Mouse (Mus musculus): Measurements from ENCODE around the gene Aatk. TPM values are rescaled to one million over a fixed set of nuclear protein-coding genes. Genes with fewer than 3 reads are reported as not detected.

Aatk gene
- polyA plus RNA-seq, 2 experiments = 0.13 to 0.45 TPM

GRCm38 (mm10) chr11:120041191-120042123, 5.5 kb downstream of the Aatk start:
- peak; percentile 63 for ATAC-seq (ENCODE audit: insufficient read depth)
- Histone ChIP-seq H3K27me3 (ENCODE audit: control insufficient read depth, insufficient read depth, low read length) (peaks cover 10% of the 10 kb centered on the region), H3K4me1 (replicated peaks; ENCODE audit: control insufficient read depth in 2 of 2, insufficient read depth in 2 of 2, low read length in 1 of 2) (no peaks in the 10 kb centered on the region), H3K9ac (replicated peaks) (no peak overlapping the region), H3K4me3 (ENCODE audit: insufficient read depth in 1 of 2, low read depth in 2 of 2, low read length in 2 of 2) (no peak overlapping the region), H3K4me2 (ENCODE audit: low read depth) (peak overlapping the region; percentile 11; the same call in 1 of the 2 replicates), H3K36me3 (replicated peaks; ENCODE audit: control insufficient read depth, insufficient read depth, low read depth) (no peaks in the 10 kb centered on the region), H3K27ac (no peak overlapping the region), H3K9me3 (ENCODE audit: control insufficient read depth, low read length) (no peaks in the 10 kb centered on the region)
- WGBS (ENCODE audit: insufficient replicate concordance) = 34% methylated on average over 13 of the region's 13 CpGs
- TF ChIP-seq EP300 (IDR thresholded peaks at IDR 0.05; ENCODE audit: low read depth) = no peak
- no peak for TF ChIP-seq CTCF (IDR thresholded peaks at IDR 0.05; ENCODE audit: low read depth)
- peak in 1 of 3 experiments; percentile 25 for DNase-seq (ENCODE audit: low read depth in 3 of 3, low spot score in 3 of 3)

GRCm38 (mm10) chr11:120040440-120040839, 6.5 kb downstream of the Aatk start:
- ATAC-seq (ENCODE audit: insufficient read depth) = no peak
- H3K4me1 ChIP-seq (replicated peaks; ENCODE audit: control insufficient read depth in 2 of 2, insufficient read depth in 2 of 2, low read length in 1 of 2) = no peaks in the 10 kb centered on the region
- no peaks in the 10 kb centered on the region for H3K36me3 ChIP-seq (replicated peaks; ENCODE audit: control insufficient read depth, insufficient read depth, low read depth)
- H3K9me3 ChIP-seq (ENCODE audit: control insufficient read depth, low read length) = no peaks in the 10 kb centered on the region
- H3K9ac ChIP-seq (replicated peaks) = no peak overlapping the region
- H3K27ac ChIP-seq = no peak overlapping the region
- no peaks in the 10 kb centered on the region for H3K27me3 ChIP-seq (ENCODE audit: control insufficient read depth, insufficient read depth, low read length)
- H3K4me3 ChIP-seq (ENCODE audit: insufficient read depth in 1 of 2, low read depth in 2 of 2, low read length in 2 of 2) = no peak overlapping the region
- TF ChIP-seq CTCF (IDR thresholded peaks at IDR 0.05; ENCODE audit: low read depth) (no peak), EP300 (IDR thresholded peaks at IDR 0.05; ENCODE audit: low read depth) (no peak)
- H3K4me2 ChIP-seq (ENCODE audit: low read depth) = no peak overlapping the region
- DNase-seq (ENCODE audit: low read depth in 3 of 3, low spot score in 3 of 3) = no peak
- 29% methylated on average over 8 of the region's 8 CpGs for WGBS (ENCODE audit: insufficient replicate concordance)

- H3K9ac ChIP-seq (replicated peaks) = no peak overlapping the region
- no peaks in the 10 kb centered on the region for H3K36me3 ChIP-seq (replicated peaks; ENCODE audit: control insufficient read depth, insufficient read depth, low read depth)
- TF ChIP-seq CTCF (IDR thresholded peaks at IDR 0.05; ENCODE audit: low read depth) (no peak), EP300 (IDR thresholded peaks at IDR 0.05; ENCODE audit: low read depth) (no peak)
- WGBS (ENCODE audit: insufficient replicate concordance) = 16% methylated on average over 4 of the region's 4 CpGs
- H3K27ac ChIP-seq = no peak overlapping the region
- ATAC-seq (ENCODE audit: insufficient read depth) (no peak), DNase-seq (ENCODE audit: low read depth in 3 of 3, low spot score in 3 of 3) (no peak)
- no peaks in the 10 kb centered on the region for H3K4me1 ChIP-seq (replicated peaks; ENCODE audit: control insufficient read depth in 2 of 2, insufficient read depth in 2 of 2, low read length in 1 of 2)
- no peak overlapping the region for H3K4me3 ChIP-seq (ENCODE audit: insufficient read depth in 1 of 2, low read depth in 2 of 2, low read length in 2 of 2)
- H3K4me2 ChIP-seq (ENCODE audit: low read depth) = no peak overlapping the region
- no peaks in the 10 kb centered on the region for H3K27me3 ChIP-seq (ENCODE audit: control insufficient read depth, insufficient read depth, low read length)
- no peaks in the 10 kb centered on the region for H3K9me3 ChIP-seq (ENCODE audit: control insufficient read depth, low read length)
Measured at GRCm38 (mm10) chr11:120039581-120039980, 7.4 kb downstream of the Aatk start.

- ATAC-seq (ENCODE audit: insufficient read depth) = no peak
- Histone ChIP-seq H3K36me3 (replicated peaks; ENCODE audit: control insufficient read depth, insufficient read depth, low read depth) (no peaks in the 10 kb centered on the region), H3K4me2 (ENCODE audit: low read depth) (no peak overlapping the region), H3K9ac (replicated peaks) (no peak overlapping the region), H3K27ac (no peak overlapping the region), H3K4me1 (replicated peaks; ENCODE audit: control insufficient read depth in 2 of 2, insufficient read depth in 2 of 2, low read length in 1 of 2) (no peaks in the 10 kb centered on the region), H3K27me3 (ENCODE audit: control insufficient read depth, insufficient read depth, low read length) (no peaks in the 10 kb centered on the region), H3K4me3 (ENCODE audit: insufficient read depth in 1 of 2, low read depth in 2 of 2, low read length in 2 of 2) (no peak overlapping the region), H3K9me3 (ENCODE audit: control insufficient read depth, low read length) (no peaks in the 10 kb centered on the region)
- 36% methylated on average over 5 of the region's 5 CpGs for WGBS (ENCODE audit: insufficient replicate concordance)
- TF ChIP-seq EP300 (IDR thresholded peaks at IDR 0.05; ENCODE audit: low read depth) = no peak
- no peak for TF ChIP-seq CTCF (IDR thresholded peaks at IDR 0.05; ENCODE audit: low read depth)
- DNase-seq (ENCODE audit: low read depth in 3 of 3, low spot score in 3 of 3) = no peak
Measured at GRCm38 (mm10) chr11:120034762-120035161, 12.2 kb downstream of the Aatk start.

GRCm38 (mm10) chr11:120034306-120034705, 12.7 kb downstream of the Aatk start:
- Histone ChIP-seq H3K9me3 (ENCODE audit: control insufficient read depth, low read length) (no peaks in the 10 kb centered on the region), H3K4me2 (ENCODE audit: low read depth) (no peak overlapping the region), H3K36me3 (replicated peaks; ENCODE audit: control insufficient read depth, insufficient read depth, low read depth) (no peaks in the 10 kb centered on the region), H3K27ac (no peak overlapping the region), H3K27me3 (ENCODE audit: control insufficient read depth, insufficient read depth, low read length) (no peaks in the 10 kb centered on the region), H3K4me1 (replicated peaks; ENCODE audit: control insufficient read depth in 2 of 2, insufficient read depth in 2 of 2, low read length in 1 of 2) (0 out of 4 replicates have a peak, but pooled peaks cover 0 to 2% of the 10 kb centered on the region in 2 experiments), H3K4me3 (ENCODE audit: insufficient read depth in 1 of 2, low read depth in 2 of 2, low read length in 2 of 2) (no peak overlapping the region), H3K9ac (replicated peaks) (no peak overlapping the region)
- WGBS (ENCODE audit: insufficient replicate concordance) = 31% methylated on average over 3 of the region's 3 CpGs
- no peak for ATAC-seq (ENCODE audit: insufficient read depth)
- DNase-seq (ENCODE audit: low read depth in 3 of 3, low spot score in 3 of 3) = no peak
- TF ChIP-seq EP300 (IDR thresholded peaks at IDR 0.05; ENCODE audit: low read depth) = no peak
- no peak for TF ChIP-seq CTCF (IDR thresholded peaks at IDR 0.05; ENCODE audit: low read depth)
